Mouse (Mus musculus) brain, embryonic 14.5 days (tissue): ENCODE measurements around the gene Ephb6.

Source experiments
- CTCF ChIP-seq: fragments of 200-500 bp; IDR thresholded peaks from 2 replicates; pipeline ENCODE4 v1.5.1; 2012; ENCODE audit warnings: inconsistent platforms, mild to moderate bottlenecking, moderate library complexity, borderline replicate concordance; ENCODE audit not compliant: insufficient read depth, insufficient read length; ENCODE audit errors: extremely low read depth
- POLR2A ChIP-seq: fragments of 200-500 bp; IDR thresholded peaks from 2 replicates; pipeline ENCODE4 v1.6.1; 2012; ENCODE audit warnings: mild to moderate bottlenecking, inconsistent platforms, borderline replicate concordance; ENCODE audit not compliant: poor library complexity, insufficient read depth, insufficient read length, severe bottlenecking; ENCODE audit errors: extremely low read depth

GRCm38 (mm10) chr6:41637393-41637792 is 32.1 kb downstream of the Ephb6 start:
- TF ChIP-seq CTCF, result no peak
- no peak for TF ChIP-seq POLR2A
